Mouse (Mus musculus): Measurements from ENCODE around the gene Cep57l1.

GRCm38 (mm10) chr10:41676661-41677061 lies 133.0 kb downstream of the Cep57l1 start:
- TF ChIP-seq GATA1 (IDR thresholded peaks at IDR 0.05; ENCODE audit: borderline replicate concordance, low read length) = no peak
- TF ChIP-seq FLI1 (IDR thresholded peaks at IDR 0.05; ENCODE audit: low read length) = no peak

Measured in megakaryocyte, embryonic 14.5 days (primary cell).